In the genomic region with DNA sequence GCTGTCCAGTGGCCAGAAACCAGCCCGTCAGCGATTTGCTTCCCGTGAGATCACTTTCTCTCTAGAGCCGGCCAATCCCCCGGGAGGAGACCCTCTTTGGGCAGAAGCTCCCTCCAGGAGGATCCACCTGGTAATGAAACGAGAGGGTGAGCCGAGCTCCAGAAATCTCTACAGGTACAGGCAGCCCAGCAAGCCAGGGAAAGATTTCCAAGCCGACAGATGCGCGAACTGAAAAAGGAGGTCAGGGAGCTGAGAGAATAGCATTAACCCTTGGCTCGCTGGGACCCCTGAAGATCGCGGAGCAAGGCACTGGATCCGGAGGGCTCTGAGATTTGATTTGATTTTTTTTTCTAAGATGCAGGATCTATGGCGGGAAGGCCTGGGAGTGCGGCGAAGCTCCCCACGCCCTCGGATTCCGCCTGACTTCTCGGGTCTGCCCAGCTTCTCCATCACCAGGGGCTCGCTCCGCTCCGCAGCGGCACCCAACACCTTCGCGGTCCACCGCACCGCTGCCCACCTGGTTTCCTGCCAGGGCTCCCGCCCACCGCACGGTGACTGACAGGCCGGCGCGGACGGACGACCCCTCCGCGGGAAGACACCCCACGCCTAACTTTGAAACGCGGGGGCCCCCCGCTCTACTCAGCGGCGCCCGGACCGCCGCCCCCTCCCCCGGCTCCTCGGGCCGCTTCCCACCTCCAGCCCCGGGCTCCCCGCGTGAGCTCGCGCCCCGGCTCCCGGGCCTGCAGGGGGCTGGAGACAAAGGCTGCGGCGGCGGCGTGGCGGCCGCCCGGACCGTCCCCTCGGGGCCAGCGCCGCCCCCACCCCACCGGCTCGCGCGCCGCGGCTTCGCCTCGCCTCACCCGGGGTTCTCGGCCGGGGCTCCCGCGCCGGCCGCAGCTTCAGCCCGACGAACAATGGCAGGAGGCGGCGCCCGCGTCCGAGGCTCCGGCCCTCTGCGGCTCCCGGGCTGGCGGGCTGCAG, we compare ENCODE assay signal across 8 mouse cellular contexts. TPM values are rescaled to one million over a fixed set of nuclear protein-coding genes. Genes with fewer than 3 reads are reported as not detected.
DNase-seq lines count a peak whose midpoint lies in the region; ATAC-seq and TF ChIP-seq lines count a peak whose summit lies in the region.

No protein-coding gene starts in this region.

- peak overlapping the region; percentile 95 for H3K4me3 ChIP-seq in intestine, embryonic 15.5 days (replicated peaks)
- H3K4me3 ChIP-seq in liver, embryonic 14.5 days (ENCODE audit: insufficient read depth in 1 of 2, low read depth in 2 of 2, low read length in 2 of 2) = peak overlapping the region; percentile 62 to 74
- H3K4me3 ChIP-seq in neural tube, embryonic 12.5 days = peak overlapping the region; percentile 98

- H3K9me3 ChIP-seq in intestine, embryonic 15.5 days = no peaks in the 10 kb centered on the region
- no peaks in the 10 kb centered on the region for H3K9me3 ChIP-seq in liver, embryonic 14.5 days (ENCODE audit: control insufficient read depth, low read length)
- no peaks in the 10 kb centered on the region for H3K9me3 ChIP-seq in neural tube, embryonic 12.5 days

- no peaks in the 10 kb centered on the region for H3K36me3 ChIP-seq in intestine, embryonic 15.5 days
- peaks cover 6% of the 10 kb centered on the region for H3K36me3 ChIP-seq in liver, embryonic 14.5 days (replicated peaks; ENCODE audit: control insufficient read depth, insufficient read depth, low read depth)
- no peaks in the 10 kb centered on the region for H3K36me3 ChIP-seq in neural tube, embryonic 12.5 days

- H3K27ac ChIP-seq in intestine, embryonic 15.5 days = peak overlapping the region; percentile 82
- H3K27ac ChIP-seq in liver, embryonic 14.5 days = no peak overlapping the region
- peak overlapping the region; percentile 99 for H3K27ac ChIP-seq in neural tube, embryonic 12.5 days

- H3K4me1 ChIP-seq in intestine, embryonic 15.5 days (replicated peaks) = peaks cover 6% of the 10 kb centered on the region; the same call in 1 of the 2 replicates
- peaks cover 16 to 41% of the 10 kb centered on the region in 2 experiments for H3K4me1 ChIP-seq in liver, embryonic 14.5 days (replicated peaks; ENCODE audit: control insufficient read depth in 2 of 2, insufficient read depth in 2 of 2, low read length in 1 of 2)
- peaks cover 31% of the 10 kb centered on the region for H3K4me1 ChIP-seq in neural tube, embryonic 12.5 days

- under 1% methylated on average over 94 of the region's 95 CpGs for WGBS in intestine, embryonic 15.5 days
- 3% methylated on average over 84 of the region's 95 CpGs for WGBS in liver, embryonic 14.5 days (ENCODE audit: insufficient replicate concordance)
- under 1% methylated on average over 88 of the region's 95 CpGs for WGBS in neural tube, embryonic 12.5 days

- ATAC-seq in intestine, embryonic 15.5 days = peak; percentile 72
- peak; percentile 49; the same call in 1 of the 2 replicates for ATAC-seq in liver, embryonic 14.5 days (ENCODE audit: insufficient read depth)
- peak; percentile 68 for ATAC-seq in neural tube, embryonic 12.5 days (ENCODE audit: low FRiP score, low read depth)

- H3K27me3 ChIP-seq in intestine, embryonic 15.5 days (replicated peaks) = no peaks in the 10 kb centered on the region
- H3K27me3 ChIP-seq in liver, embryonic 14.5 days (ENCODE audit: control insufficient read depth, insufficient read depth, low read length) = no peaks in the 10 kb centered on the region
- H3K27me3 ChIP-seq in neural tube, embryonic 12.5 days (replicated peaks) = no peaks in the 10 kb centered on the region

- no peak for TF ChIP-seq EP300 in liver, embryonic 14.5 days (IDR thresholded peaks at IDR 0.05; ENCODE audit: low read depth)

- H3K9ac ChIP-seq in intestine, embryonic 15.5 days = peak overlapping the region; percentile 92
- H3K9ac ChIP-seq in liver, embryonic 14.5 days (replicated peaks) = peak overlapping the region; percentile 69
- H3K9ac ChIP-seq in neural tube, embryonic 12.5 days = peak overlapping the region; percentile 97

- no peak for TF ChIP-seq CTCF in liver, embryonic 14.5 days (IDR thresholded peaks at IDR 0.05; ENCODE audit: low read depth)

- peak; percentile 17 for DNase-seq in ovary, postnatal 10 days (ENCODE audit: low spot score)
- DNase-seq in ovary, adult 18-20 months (ENCODE audit: low spot score) = no peak
- peak; percentile 89 for DNase-seq in cerebellum, adult 9-10 months
- peak; percentile 8 to 10 for DNase-seq in frontal cortex, postnatal 25 days (ENCODE audit: low spot score in 2 of 2)
- no peak for DNase-seq in liver, embryonic 14.5 days (ENCODE audit: low read depth in 3 of 3, low spot score in 3 of 3)
- peak; percentile 64 for DNase-seq in thymus, postnatal 14 days

- peak overlapping the region; percentile 98 for H3K4me2 ChIP-seq in intestine, embryonic 15.5 days (replicated peaks)
- peak overlapping the region; percentile 80 for H3K4me2 ChIP-seq in liver, embryonic 14.5 days (ENCODE audit: low read depth)
- H3K4me2 ChIP-seq in neural tube, embryonic 12.5 days (replicated peaks) = peak overlapping the region; percentile 76

RNA-seq across cellular contexts. Expression of gene Gm10300, which starts 26.2 kb away (rescaled TPM):
- 0.08 and 0.16 TPM in 2 replicates for polyA plus RNA-seq in intestine, embryonic 15.5 days (2015; fragmentation: Nextera tagmentation; extraction: Ambion mirVana)
- polyA plus RNA-seq in liver, embryonic 14.5 days (2012; rRNA removed) = 0.11 and 0.15 TPM in 2 replicates
- 0.32 and 0.40 TPM in 2 replicates for polyA plus RNA-seq in liver, embryonic 14.5 days (2014; fragmentation: Nextera tagmentation; extraction: Ambion mirVana)
- 0.09 TPM in 1 of 2 replicates, not detected in the other for polyA plus RNA-seq in neural tube, embryonic 12.5 days (2016; fragmentation: Nextera tagmentation; extraction: Ambion mirVana)

RNA-seq across cellular contexts. Expression of gene Epb41, which starts 26.8 kb away (rescaled TPM):
- polyA plus RNA-seq in intestine, embryonic 15.5 days (2015; fragmentation: Nextera tagmentation; extraction: Ambion mirVana) = 50.0 and 54.2 TPM in 2 replicates
- 105 and 113 TPM in 2 replicates for polyA plus RNA-seq in liver, embryonic 14.5 days (2012; rRNA removed)
- polyA plus RNA-seq in liver, embryonic 14.5 days (2014; fragmentation: Nextera tagmentation; extraction: Ambion mirVana) = 153 and 166 TPM in 2 replicates
- 168 and 189 TPM in 2 replicates for polyA plus RNA-seq in neural tube, embryonic 12.5 days (2016; fragmentation: Nextera tagmentation; extraction: Ambion mirVana)

Comparison
In these comparisons a context has a peak if more than half of its experiments do, and no peak if none do; other contexts are left out.
1. DNase-seq: peak in ovary, postnatal 10 days (single experiment), cerebellum, adult 9-10 months (single experiment), frontal cortex, postnatal 25 days (2 of 2) and thymus, postnatal 14 days (single experiment); none in ovary, adult 18-20 months (single experiment) and liver, embryonic 14.5 days (0 of 3).
2. Peak in every context shown above with its lines, with median percentiles within 50 percentile points of each other: ATAC-seq, H3K4me2 ChIP-seq, H3K4me3 ChIP-seq and H3K9ac ChIP-seq.